Mouse (Mus musculus) cortical plate, adult 2 months (tissue): ENCODE results near the gene Gm13199.

Experiments used
- CTCF ChIP-seq: fragments of 200-500 bp; IDR thresholded peaks from 2 replicates; pipeline ENCODE4 v1.5.1; 2011; ENCODE audit warnings: mild to moderate bottlenecking, control low read depth, low read length; ENCODE audit not compliant: insufficient read depth; ENCODE audit errors: extremely low read depth
- POLR2A ChIP-seq: fragments of 200-500 bp; IDR thresholded peaks from 2 replicates; pipeline ENCODE4 v1.6.1; 2011; ENCODE audit warnings: mild to moderate bottlenecking, low read length, control low read depth; ENCODE audit not compliant: insufficient read depth; ENCODE audit errors: extremely low read depth

DNA sequence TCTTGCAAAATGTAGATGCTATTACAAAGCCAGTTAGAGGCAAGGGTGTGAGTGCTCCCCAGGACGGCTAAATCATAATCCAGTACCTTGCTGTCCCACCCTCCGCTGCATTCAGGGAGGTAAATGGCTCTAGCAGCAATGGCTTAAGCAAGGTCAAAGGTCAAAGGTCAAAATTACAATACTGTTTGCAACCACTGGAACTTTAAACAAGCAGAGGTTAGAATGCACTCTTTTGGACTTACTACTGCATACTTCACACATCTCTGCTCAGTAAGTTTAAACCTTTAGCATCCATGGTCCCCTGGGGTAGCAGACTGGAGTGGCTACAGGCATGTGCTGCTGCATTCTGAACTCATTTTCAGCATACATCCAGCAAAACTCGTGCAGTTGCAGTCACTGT lies 14.7 kb upstream of the Gm13199 start:
- TF ChIP-seq POLR2A = no peak
- TF ChIP-seq CTCF = no peak
